26 mouse cellular contexts compared by ENCODE assay signal in genomic region chr1:13787016-13787415, GRCm38 (mm10).
"Had no signal": no experiment of that assay in that cellular context is flagged by ENCODE, and none has a peak within 500 bp of the region (broad histone marks: within the 10 kb centered on the region; RNA-seq: fewer than 3 reads in every experiment).

No protein-coding gene starts in this region.

- DNase-seq: gastrocnemius, adult 2 months; gastrocnemius, postnatal 10 days; gastrocnemius, postnatal 25 days; heart, adult 18-20 months; heart, postnatal 10 days; heart, postnatal 4 days; kidney, adult 2 months; kidney, postnatal 14 days; kidney, postnatal 36 days; liver; liver, embryonic 13.5 days; liver, postnatal 0 days had no signal

- H3K9me3 ChIP-seq: heart, embryonic 10.5 days; hindbrain, embryonic 15.5 days; intestine, embryonic 15.5 days; liver, embryonic 13.5 days; liver, embryonic 15.5 days had no signal

- H3K27me3 ChIP-seq: hindbrain, embryonic 13.5 days; intestine, embryonic 15.5 days; liver, embryonic 13.5 days; liver, embryonic 15.5 days had no signal

- H3K36me3 ChIP-seq: heart, embryonic 10.5 days; heart, embryonic 12.5 days; hindbrain, embryonic 10.5 days; hindbrain, embryonic 13.5 days; hindbrain, embryonic 15.5 days; intestine, embryonic 15.5 days; limb, embryonic 12.5 days; liver, embryonic 13.5 days; liver, embryonic 15.5 days had no signal

- H3K4me2 ChIP-seq: heart, embryonic 12.5 days; hindbrain, embryonic 13.5 days; hindbrain, embryonic 15.5 days; intestine, embryonic 15.5 days; limb, embryonic 12.5 days; liver, embryonic 11.5 days; liver, embryonic 13.5 days; liver, embryonic 15.5 days had no signal

- H3K4me3 ChIP-seq: gastrocnemius, adult 2 months; heart, embryonic 10.5 days; heart, embryonic 12.5 days; hindbrain, embryonic 10.5 days; hindbrain, embryonic 13.5 days; hindbrain, embryonic 15.5 days; intestine, embryonic 15.5 days; layer of hippocampus, adult 2 months; left cerebral cortex, adult 2 months; limb, embryonic 10.5 days; limb, embryonic 12.5 days; liver, embryonic 13.5 days; liver, embryonic 15.5 days had no signal

- H3K4me1 ChIP-seq: heart, embryonic 10.5 days; intestine, embryonic 15.5 days; limb, embryonic 10.5 days; limb, embryonic 12.5 days; liver, embryonic 13.5 days; liver, embryonic 15.5 days had no signal

- ATAC-seq: inflammation-experienced regulatory T-cells, adult 6 months; intestine, embryonic 15.5 days; intestine, postnatal 0 days; liver, postnatal 0 days had no signal

- H3K9ac ChIP-seq: heart, embryonic 12.5 days; hindbrain, embryonic 13.5 days; hindbrain, embryonic 15.5 days; intestine, embryonic 15.5 days; limb, embryonic 12.5 days; liver, embryonic 13.5 days; liver, embryonic 15.5 days; liver, postnatal 0 days had no signal

- H3K27ac ChIP-seq: gastrocnemius, adult 2 months; heart, embryonic 10.5 days; hindbrain, embryonic 10.5 days; hindbrain, embryonic 13.5 days; hindbrain, embryonic 15.5 days; intestine, embryonic 15.5 days; layer of hippocampus, adult 2 months; left cerebral cortex, adult 2 months; limb, embryonic 10.5 days; limb, embryonic 12.5 days; liver, embryonic 13.5 days; liver, embryonic 15.5 days had no signal
